25 mouse cellular contexts compared by ENCODE assay signal in the genomic region with DNA sequence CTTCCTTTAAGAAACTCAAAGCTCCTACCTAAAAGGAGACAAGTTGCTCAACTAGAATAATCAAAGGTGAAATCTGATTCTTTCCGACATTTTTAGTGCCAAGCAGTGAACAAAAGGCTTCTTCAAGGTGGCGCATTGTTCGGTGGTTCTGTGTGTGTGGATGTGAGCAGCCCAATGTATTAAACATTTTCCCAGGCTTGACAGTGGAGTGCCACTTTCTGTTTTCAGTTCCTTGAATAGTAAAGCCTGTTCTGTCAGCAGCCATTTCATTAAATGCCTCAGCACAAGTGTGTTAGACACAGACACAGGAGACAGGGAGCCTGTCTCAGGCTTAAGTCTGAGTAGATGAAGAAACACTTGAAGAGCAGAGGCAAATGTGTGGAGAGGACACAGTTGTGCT. TPM values are rescaled to one million over a fixed set of nuclear protein-coding genes. Genes with fewer than 3 reads are reported as not detected.
DNase-seq lines count a peak whose midpoint lies in the region; ATAC-seq and TF ChIP-seq lines count a peak whose summit lies in the region.
"Had no signal": no experiment of that assay in that cellular context is flagged by ENCODE, and none has a peak within 500 bp of the region (broad histone marks: within the 10 kb centered on the region; RNA-seq: fewer than 3 reads in every experiment).

No protein-coding gene starts in this region.

- 0 out of 2 replicates have a peak overlapping the region, but pooled peaks have one; percentile 2 for H3K27ac ChIP-seq in forebrain, postnatal 0 days (ENCODE audit: low read depth, low read length)
- H3K27ac ChIP-seq in forebrain, embryonic 13.5 days, result no peak overlapping the region
- peak overlapping the region; percentile 2; the same call in 1 of the 2 replicates for H3K27ac ChIP-seq in heart, embryonic 16.5 days (ENCODE audit: low read length)
- H3K27ac ChIP-seq in heart, embryonic 11.5 days (ENCODE audit: low read depth, low read length), result no peak overlapping the region
- no peak overlapping the region for H3K27ac ChIP-seq in liver, embryonic 11.5 days (ENCODE audit: low read depth, low read length)
- H3K27ac ChIP-seq in liver, embryonic 12.5 days, result no peak overlapping the region
- H3K27ac ChIP-seq: hindbrain, embryonic 14.5 days; liver, embryonic 13.5 days; midbrain, embryonic 12.5 days; stomach, postnatal 0 days had no signal

- peak; percentile 38; the same call in 1 of the 2 replicates for ATAC-seq in forebrain, postnatal 0 days
- ATAC-seq in forebrain, embryonic 13.5 days, result no peak
- ATAC-seq in heart, embryonic 16.5 days (replicated peaks; ENCODE audit: extremely low read depth, insufficient read depth, low FRiP score), result no peak
- no peak for ATAC-seq in heart, embryonic 11.5 days (replicated peaks; ENCODE audit: insufficient number of reproducible peaks, low FRiP score, low TSS enrichment)
- ATAC-seq in liver, embryonic 11.5 days (replicated peaks; ENCODE audit: low FRiP score), result no peak
- ATAC-seq in liver, embryonic 12.5 days, result no peak
- no peak for ATAC-seq in megakaryocyte-erythroid progenitor cell, adult 5-6 weeks (replicated peaks; ENCODE audit: low FRiP score, low TSS enrichment, poor library complexity, severe bottlenecking)
- ATAC-seq: inflammation-experienced regulatory T-cells, adult 6 months had no signal

- H3K4me2 ChIP-seq in forebrain, postnatal 0 days (ENCODE audit: low read depth), result no peak overlapping the region
- H3K4me2 ChIP-seq in forebrain, embryonic 13.5 days, result no peak overlapping the region
- H3K4me2 ChIP-seq in heart, embryonic 16.5 days (ENCODE audit: low read depth, low read length), result no peak overlapping the region
- H3K4me2 ChIP-seq in heart, embryonic 11.5 days, result no peak overlapping the region
- no peak overlapping the region for H3K4me2 ChIP-seq in liver, embryonic 11.5 days
- H3K4me2 ChIP-seq in liver, embryonic 12.5 days, result no peak overlapping the region
- H3K4me2 ChIP-seq: hindbrain, embryonic 14.5 days; liver, embryonic 13.5 days; midbrain, embryonic 12.5 days had no signal

- no peak for DNase-seq in forebrain, postnatal 0 days
- DNase-seq in liver, embryonic 11.5 days (ENCODE audit: low spot score), result peak; percentile 2
- DNase-seq: adrenal gland, postnatal 14 days; cerebellum, adult 8-10 months; cerebellum, postnatal 36 days; embryo, embryonic 11 days; heart, postnatal 36 days; kidney, postnatal 4 days; liver, embryonic 13.5 days; lung, adult 2 months; lung, postnatal 14 days; right cerebral cortex, postnatal 14 days; thymus, adult 2 months; thymus, postnatal 4 days had no signal

- H3K36me3 ChIP-seq in forebrain, postnatal 0 days (ENCODE audit: insufficient read depth), result no peaks in the 10 kb centered on the region
- H3K36me3 ChIP-seq in forebrain, embryonic 13.5 days (ENCODE audit: poor library complexity, severe bottlenecking), result no peaks in the 10 kb centered on the region
- H3K36me3 ChIP-seq in heart, embryonic 16.5 days (ENCODE audit: control insufficient read depth, insufficient read depth), result no peaks in the 10 kb centered on the region
- no peaks in the 10 kb centered on the region for H3K36me3 ChIP-seq in heart, embryonic 11.5 days (ENCODE audit: control insufficient read depth, insufficient read depth, low read length)
- H3K36me3 ChIP-seq in liver, embryonic 11.5 days (ENCODE audit: control insufficient read depth, insufficient read depth, low read length), result no peaks in the 10 kb centered on the region
- H3K36me3 ChIP-seq in liver, embryonic 12.5 days, result no peaks in the 10 kb centered on the region
- H3K36me3 ChIP-seq: liver, embryonic 13.5 days; midbrain, embryonic 12.5 days had no signal

- WGBS in forebrain, postnatal 0 days, result 48% methylated on average over 3 of the region's 3 CpGs
- WGBS in forebrain, embryonic 13.5 days, result 66% methylated on average over 3 of the region's 3 CpGs
- WGBS in heart, embryonic 16.5 days, result 83% methylated on average over 3 of the region's 3 CpGs
- WGBS in heart, embryonic 11.5 days (ENCODE audit: insufficient replicate concordance), result 79% methylated on average over 3 of the region's 3 CpGs
- 94% methylated on average over 3 of the region's 3 CpGs for WGBS in liver, embryonic 11.5 days
- WGBS in liver, embryonic 12.5 days (ENCODE audit: insufficient replicate concordance), result 81% methylated on average over 3 of the region's 3 CpGs

- H3K9ac ChIP-seq in forebrain, postnatal 0 days, result no peak overlapping the region
- no peak overlapping the region for H3K9ac ChIP-seq in forebrain, embryonic 13.5 days
- no peak overlapping the region for H3K9ac ChIP-seq in heart, embryonic 16.5 days (ENCODE audit: low read length)
- no peak overlapping the region for H3K9ac ChIP-seq in heart, embryonic 11.5 days (ENCODE audit: low read depth, low read length)
- H3K9ac ChIP-seq in liver, embryonic 11.5 days (ENCODE audit: low read depth, low read length), result no peak overlapping the region
- no peak overlapping the region for H3K9ac ChIP-seq in liver, embryonic 12.5 days
- H3K9ac ChIP-seq: hindbrain, embryonic 14.5 days; liver, embryonic 13.5 days; midbrain, embryonic 12.5 days had no signal

- TF ChIP-seq CTCF in forebrain, postnatal 0 days (IDR thresholded peaks at IDR 0.05; ENCODE audit: low read depth), result no peak

- H3K4me3 ChIP-seq in forebrain, postnatal 0 days (ENCODE audit: low read depth, low read length), result no peak overlapping the region
- H3K4me3 ChIP-seq in forebrain, embryonic 13.5 days, result no peak overlapping the region
- H3K4me3 ChIP-seq in heart, embryonic 16.5 days (ENCODE audit: low read length), result no peak overlapping the region
- no peak overlapping the region for H3K4me3 ChIP-seq in heart, embryonic 11.5 days (ENCODE audit: low read depth, low read length)
- H3K4me3 ChIP-seq in liver, embryonic 11.5 days (ENCODE audit: low read depth, low read length), result no peak overlapping the region
- no peak overlapping the region for H3K4me3 ChIP-seq in liver, embryonic 12.5 days
- H3K4me3 ChIP-seq: left cerebral cortex, adult 2 months; liver, embryonic 13.5 days; midbrain, embryonic 12.5 days had no signal

- H3K27me3 ChIP-seq in forebrain, postnatal 0 days (ENCODE audit: insufficient read depth, low read length), result no peaks in the 10 kb centered on the region
- H3K27me3 ChIP-seq in forebrain, embryonic 13.5 days, result no peaks in the 10 kb centered on the region
- H3K27me3 ChIP-seq in heart, embryonic 16.5 days (ENCODE audit: control insufficient read depth, insufficient read depth, low read length), result no peaks in the 10 kb centered on the region
- no peaks in the 10 kb centered on the region for H3K27me3 ChIP-seq in heart, embryonic 11.5 days (ENCODE audit: control insufficient read depth, insufficient read depth, low read length)
- no peaks in the 10 kb centered on the region for H3K27me3 ChIP-seq in liver, embryonic 11.5 days (replicated peaks; ENCODE audit: control insufficient read depth, insufficient read depth, low read length)
- H3K27me3 ChIP-seq in liver, embryonic 12.5 days (replicated peaks), result no peaks in the 10 kb centered on the region
- H3K27me3 ChIP-seq: liver, embryonic 13.5 days; midbrain, embryonic 12.5 days had no signal

- H3K4me1 ChIP-seq in forebrain, postnatal 0 days (ENCODE audit: insufficient read depth), result no peaks in the 10 kb centered on the region
- no peaks in the 10 kb centered on the region; the same call in 1 of the 2 replicates for H3K4me1 ChIP-seq in forebrain, embryonic 13.5 days
- peaks cover 34% of the 10 kb centered on the region for H3K4me1 ChIP-seq in heart, embryonic 16.5 days (ENCODE audit: control insufficient read depth, insufficient read depth, low read length)
- peaks cover 28% of the 10 kb centered on the region for H3K4me1 ChIP-seq in heart, embryonic 11.5 days (ENCODE audit: control insufficient read depth, insufficient read depth, low read length)
- peaks cover 3% of the 10 kb centered on the region; the same call in 1 of the 2 replicates for H3K4me1 ChIP-seq in liver, embryonic 11.5 days (replicated peaks; ENCODE audit: control insufficient read depth, insufficient read depth, low read length)
- peaks cover 6% of the 10 kb centered on the region; the same call in 1 of the 2 replicates for H3K4me1 ChIP-seq in liver, embryonic 12.5 days

- H3K9me3 ChIP-seq in forebrain, postnatal 0 days (ENCODE audit: low read length), result no peaks in the 10 kb centered on the region
- no peaks in the 10 kb centered on the region for H3K9me3 ChIP-seq in forebrain, embryonic 13.5 days (replicated peaks)
- no peaks in the 10 kb centered on the region for H3K9me3 ChIP-seq in heart, embryonic 16.5 days (replicated peaks; ENCODE audit: control insufficient read depth, low read length)
- no peaks in the 10 kb centered on the region for H3K9me3 ChIP-seq in heart, embryonic 11.5 days (replicated peaks; ENCODE audit: control insufficient read depth, low read length)
- no peaks in the 10 kb centered on the region for H3K9me3 ChIP-seq in liver, embryonic 11.5 days (ENCODE audit: control insufficient read depth, low read length)
- H3K9me3 ChIP-seq in liver, embryonic 12.5 days (replicated peaks), result no peaks in the 10 kb centered on the region
- H3K9me3 ChIP-seq: liver, embryonic 13.5 days; midbrain, embryonic 12.5 days had no signal

RNA-seq across cellular contexts. Expression of a gene that starts 39.9 kb away (rescaled TPM):
- 83.9 and 97.6 TPM in 2 replicates for total RNA-seq in forebrain, postnatal 0 days (2014; rRNA removed)
- 19.1 and 20.1 TPM in 2 replicates for polyA plus RNA-seq in forebrain, postnatal 0 days (2015; fragmentation: Nextera tagmentation; extraction: Ambion mirVana)
- polyA plus RNA-seq in forebrain, embryonic 13.5 days (2015; fragmentation: Nextera tagmentation; extraction: Ambion mirVana), result 19.7 and 22.3 TPM in 2 replicates
- 44.5 and 48.3 TPM in 2 replicates for polyA plus RNA-seq in heart, embryonic 16.5 days (2015; fragmentation: Nextera tagmentation; extraction: Ambion mirVana)
- 33.8 and 37.6 TPM in 2 replicates for polyA plus RNA-seq in heart, embryonic 11.5 days (2014; fragmentation: Nextera tagmentation; extraction: Ambion mirVana)
- polyA plus RNA-seq in liver, embryonic 11.5 days (2014; fragmentation: Nextera tagmentation; extraction: Ambion mirVana), result 14.0 and 17.7 TPM in 2 replicates
- 7.4 and 7.6 TPM in 2 replicates for polyA plus RNA-seq in liver, embryonic 12.5 days (2016; fragmentation: Nextera tagmentation; extraction: Ambion mirVana)
- total RNA-seq in megakaryocyte-erythroid progenitor cell, adult 5-6 weeks (2014; fragmentation: Nextera tagmentation), result 18.0 and 19.9 TPM in 2 replicates
- total RNA-seq in megakaryocyte-erythroid progenitor cell, adult 5-6 weeks (2017), result 10.1 and 11.0 TPM in 2 replicates

RNA-seq across cellular contexts. Expression of a gene that starts 40.0 kb away (rescaled TPM):
- total RNA-seq in forebrain, postnatal 0 days (2014; rRNA removed), result 5.3 and 5.8 TPM in 2 replicates
- 3.5 and 6.9 TPM in 2 replicates for polyA plus RNA-seq in forebrain, postnatal 0 days (2015; fragmentation: Nextera tagmentation; extraction: Ambion mirVana)
- 3.0 and 3.2 TPM in 2 replicates for polyA plus RNA-seq in forebrain, embryonic 13.5 days (2015; fragmentation: Nextera tagmentation; extraction: Ambion mirVana)
- polyA plus RNA-seq in heart, embryonic 16.5 days (2015; fragmentation: Nextera tagmentation; extraction: Ambion mirVana), result 1.0 and 1.1 TPM in 2 replicates
- polyA plus RNA-seq in heart, embryonic 11.5 days (2014; fragmentation: Nextera tagmentation; extraction: Ambion mirVana), result 0.15 and 0.27 TPM in 2 replicates
- 0.13 and 0.32 TPM in 2 replicates for polyA plus RNA-seq in liver, embryonic 11.5 days (2014; fragmentation: Nextera tagmentation; extraction: Ambion mirVana)
- polyA plus RNA-seq in liver, embryonic 12.5 days (2016; fragmentation: Nextera tagmentation; extraction: Ambion mirVana), result 0.11 and 0.17 TPM in 2 replicates
- 0.28 and 0.42 TPM in 2 replicates for total RNA-seq in megakaryocyte-erythroid progenitor cell, adult 5-6 weeks (2014; fragmentation: Nextera tagmentation)
- not detected in 2 replicates for total RNA-seq in megakaryocyte-erythroid progenitor cell, adult 5-6 weeks (2017)
- total RNA-seq: gastrocnemius, adult 8-10 months had no signal

Comparison
In these comparisons a context has a peak if more than half of its experiments do, and no peak if none do; other contexts are left out.
1. H3K27ac ChIP-seq: peak in forebrain, postnatal 0 days (single experiment) and heart, embryonic 16.5 days (single experiment); none in forebrain, embryonic 13.5 days (single experiment), heart, embryonic 11.5 days (single experiment), liver, embryonic 11.5 days (single experiment) and liver, embryonic 12.5 days (single experiment).